Mouse (Mus musculus): ENCODE measurements around the gene Cpne2. TPM values are rescaled to one million over a fixed set of nuclear protein-coding genes. Genes with fewer than 3 reads are reported as not detected.

Gene Cpne2
- 11.8 and 12.9 TPM in 2 replicates for polyA plus RNA-seq (2015; fragmentation: Nextera tagmentation; extraction: Ambion mirVana)

DNA sequence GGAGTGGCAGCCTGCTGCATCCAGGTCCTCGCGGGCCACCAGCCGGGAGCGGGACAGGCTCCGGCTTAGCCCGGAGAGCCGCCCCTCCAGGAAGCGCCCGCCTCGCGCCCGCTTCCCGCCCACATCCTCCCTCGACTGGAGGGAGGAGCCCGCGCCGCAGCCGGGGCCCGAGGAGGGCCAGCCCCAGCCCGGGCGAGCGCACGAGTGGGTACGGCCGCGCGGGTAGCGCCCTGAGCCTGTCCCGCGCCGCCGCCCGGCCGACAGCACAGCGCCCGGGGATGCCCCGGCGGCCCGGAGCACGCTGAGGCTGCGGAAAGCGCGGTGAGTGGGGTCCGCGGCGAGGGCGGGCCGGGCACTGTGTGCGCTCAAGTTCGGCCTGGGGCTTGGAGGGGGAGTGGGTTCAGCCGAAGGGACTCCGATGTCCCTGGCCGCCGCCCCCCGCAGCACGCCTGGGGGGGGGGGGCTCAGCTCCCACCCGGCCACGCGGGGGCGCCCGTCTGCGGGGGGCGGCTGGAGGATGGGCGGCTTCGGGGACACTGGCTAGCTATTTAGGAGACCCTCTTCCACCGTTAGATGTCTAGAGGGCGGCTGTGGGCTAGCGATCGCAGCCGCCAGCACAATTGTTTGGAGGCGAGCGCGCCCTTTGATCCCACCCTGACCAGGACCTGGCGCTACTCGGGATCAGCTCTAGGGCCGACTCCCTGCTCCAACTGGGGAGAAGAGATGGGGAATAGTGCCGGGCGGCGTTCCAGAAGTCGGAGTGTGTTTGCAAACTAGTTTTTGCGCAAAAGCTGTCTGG lies at the start of gene Cpne2:
Cpne2 (plus strand) TSS at position 118 of the 799 bp plus-strand sequence.

DNA sequence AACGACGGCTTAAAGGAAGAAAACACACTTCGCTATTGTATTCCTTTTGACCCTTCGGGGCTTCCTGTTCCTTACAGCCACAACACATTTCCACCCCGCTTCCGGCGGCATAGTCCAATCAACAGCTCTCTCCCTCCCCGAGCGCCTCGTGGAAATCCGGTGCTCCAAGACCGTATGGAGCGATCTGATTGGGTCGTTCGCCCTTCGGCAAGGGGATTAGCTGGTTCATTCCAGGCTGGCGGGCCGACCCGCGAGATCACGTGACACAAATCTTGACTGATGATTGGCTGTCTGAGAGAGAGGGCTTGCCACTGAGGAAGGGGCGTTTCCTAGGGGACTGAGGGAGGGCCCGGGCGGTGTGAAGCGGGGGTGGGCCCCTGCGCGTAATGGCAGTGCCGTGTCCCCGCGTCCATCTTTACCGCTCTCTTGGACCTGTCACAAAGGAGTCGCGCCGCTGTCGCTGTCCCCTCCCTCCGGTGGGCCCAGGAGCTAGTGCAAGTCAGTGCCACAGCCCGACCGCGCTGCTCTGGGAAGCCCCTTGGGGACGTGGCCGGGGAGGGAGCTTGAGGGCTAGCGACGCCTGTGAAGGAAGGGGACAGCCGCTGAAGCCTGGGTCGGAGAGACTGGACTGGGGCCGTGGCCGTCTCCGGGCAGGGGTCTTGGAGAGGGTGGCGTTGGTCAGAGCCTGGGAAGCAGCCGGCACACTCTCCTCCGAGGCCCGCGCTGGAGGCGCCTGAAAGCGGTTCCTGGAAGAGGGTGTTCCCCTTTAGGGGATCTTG lies 69.0 kb downstream of the Cpne2 start, which contains the start of the genes Rspry1 and Fam192a:
Rspry1 (plus strand) TSS at position 331 of the 779 bp plus-strand sequence.
Fam192a (minus strand) TSS at position 391 of the 779 bp plus-strand sequence.

Small RNA genes within 50 kb of the gene (microRNA-seq; reads per million reads assigned to microRNA genes)
- gene Mir7072: 0 reads per million in 2 experiments

Other genes starting within 250 kb of the Cpne2 start
- gene Slc12a3, start 203.8 kb upstream of the Cpne2 start, polyA plus RNA-seq (2015; fragmentation: Nextera tagmentation; extraction: Ambion mirVana): not detected in 2 replicates
- gene Herpud1, start 146.6 kb upstream of the Cpne2 start, polyA plus RNA-seq (2015; fragmentation: Nextera tagmentation; extraction: Ambion mirVana): 84.0 and 92.7 TPM in 2 replicates
- 0.54 and 1.3 TPM in 2 replicates for gene Nlrc5, start 98.6 kb upstream of the Cpne2 start, polyA plus RNA-seq (2015; fragmentation: Nextera tagmentation; extraction: Ambion mirVana)
- 15.9 and 17.0 TPM in 2 replicates for gene Rspry1, start 68.9 kb downstream of the Cpne2 start, polyA plus RNA-seq (2015; fragmentation: Nextera tagmentation; extraction: Ambion mirVana)
- 27.3 and 35.0 TPM in 2 replicates for gene Fam192a, start 69.0 kb downstream of the Cpne2 start, polyA plus RNA-seq (2015; fragmentation: Nextera tagmentation; extraction: Ambion mirVana)
- 93.3 and 94.7 TPM in 2 replicates for gene Arl2bp, start 133.6 kb downstream of the Cpne2 start, polyA plus RNA-seq (2015; fragmentation: Nextera tagmentation; extraction: Ambion mirVana)
- 2.8 and 3.1 TPM in 2 replicates for gene Pllp, start 163.3 kb downstream of the Cpne2 start, polyA plus RNA-seq (2015; fragmentation: Nextera tagmentation; extraction: Ambion mirVana)
- gene Ccl22, start 212.6 kb downstream of the Cpne2 start, polyA plus RNA-seq (2015; fragmentation: Nextera tagmentation; extraction: Ambion mirVana): 0.07 TPM in 1 of 2 replicates, not detected in the other
- gene Cx3cl1, start 239.0 kb downstream of the Cpne2 start, polyA plus RNA-seq (2015; fragmentation: Nextera tagmentation; extraction: Ambion mirVana): 1.5 and 1.9 TPM in 2 replicates